Mouse (Mus musculus) forebrain, embryonic 13.5 days (tissue): ENCODE data around the gene Zfp541. TPM values are rescaled to one million over a fixed set of nuclear protein-coding genes. Genes with fewer than 3 reads are reported as not detected.

Experiments
- polyA plus RNA-seq: library from polyadenylated mRNA; unstranded; fragments of >200 nt; fragmentation: Nextera tagmentation; extraction: Ambion mirVana; gene quantifications from 2 replicates; pipeline ENCODE4 v1.2.1, GENCODE M21; 2015

The Zfp541 gene
- polyA plus RNA-seq, 1 experiment from 2014 or later, result not detected

Other genes starting within 250 kb of the Zfp541 start
- not detected in 2 replicates for gene Obox6, start 222.1 kb upstream of the Zfp541 start, polyA plus RNA-seq
- not detected in 2 replicates for gene Crx, start 181.8 kb upstream of the Zfp541 start, polyA plus RNA-seq
- gene Crxos, start 179.2 kb upstream of the Zfp541 start, polyA plus RNA-seq, result not detected in 2 replicates
- 1,237 and 1,357 TPM in 2 replicates for gene Selenow, start 139.4 kb upstream of the Zfp541 start, polyA plus RNA-seq
- gene Nop53, start 115.7 kb upstream of the Zfp541 start, polyA plus RNA-seq, result 150 and 152 TPM in 2 replicates
- gene Ehd2, start 94.2 kb upstream of the Zfp541 start, polyA plus RNA-seq, result 3.6 and 4.4 TPM in 2 replicates
- gene Bicra, start 13.9 kb upstream of the Zfp541 start, polyA plus RNA-seq, result 8.4 and 8.5 TPM in 2 replicates
- gene Napa, start 36.6 kb downstream of the Zfp541 start, polyA plus RNA-seq, result 166 and 186 TPM in 2 replicates
- 37.2 and 38.4 TPM in 2 replicates for gene Kptn, start 58.1 kb downstream of the Zfp541 start, polyA plus RNA-seq
- gene Slc8a2, start 68.0 kb downstream of the Zfp541 start, polyA plus RNA-seq, result 0.67 and 0.68 TPM in 2 replicates
- gene Meis3, start 113.3 kb downstream of the Zfp541 start, polyA plus RNA-seq, result 96.9 and 104 TPM in 2 replicates
- gene Dhx34, start 160.2 kb downstream of the Zfp541 start, polyA plus RNA-seq, result 13.7 and 17.1 TPM in 2 replicates
- 0.06 TPM in 1 of 2 replicates, not detected in the other for gene C5ar2, start 182.3 kb downstream of the Zfp541 start, polyA plus RNA-seq
- 0.57 and 1.2 TPM in 2 replicates for gene C5ar1, start 197.7 kb downstream of the Zfp541 start, polyA plus RNA-seq
- 14.0 and 15.5 TPM in 2 replicates for gene Inafm1, start 211.8 kb downstream of the Zfp541 start, polyA plus RNA-seq
- gene Ccdc9, start 225.0 kb downstream of the Zfp541 start, polyA plus RNA-seq, result 25.2 and 32.2 TPM in 2 replicates
- gene Bbc3, start 246.6 kb downstream of the Zfp541 start, polyA plus RNA-seq, result 10.0 and 12.2 TPM in 2 replicates